Mouse (Mus musculus) cerebellum, adult 18-20 months (tissue): ENCODE data around the gene Rps6kc1.

Source experiments
- DNase-seq, 2 experiments: peaks; one replicate each; pipeline ENCODE4 v3.0.0; 2021

Rps6kc1 gene

DNA sequence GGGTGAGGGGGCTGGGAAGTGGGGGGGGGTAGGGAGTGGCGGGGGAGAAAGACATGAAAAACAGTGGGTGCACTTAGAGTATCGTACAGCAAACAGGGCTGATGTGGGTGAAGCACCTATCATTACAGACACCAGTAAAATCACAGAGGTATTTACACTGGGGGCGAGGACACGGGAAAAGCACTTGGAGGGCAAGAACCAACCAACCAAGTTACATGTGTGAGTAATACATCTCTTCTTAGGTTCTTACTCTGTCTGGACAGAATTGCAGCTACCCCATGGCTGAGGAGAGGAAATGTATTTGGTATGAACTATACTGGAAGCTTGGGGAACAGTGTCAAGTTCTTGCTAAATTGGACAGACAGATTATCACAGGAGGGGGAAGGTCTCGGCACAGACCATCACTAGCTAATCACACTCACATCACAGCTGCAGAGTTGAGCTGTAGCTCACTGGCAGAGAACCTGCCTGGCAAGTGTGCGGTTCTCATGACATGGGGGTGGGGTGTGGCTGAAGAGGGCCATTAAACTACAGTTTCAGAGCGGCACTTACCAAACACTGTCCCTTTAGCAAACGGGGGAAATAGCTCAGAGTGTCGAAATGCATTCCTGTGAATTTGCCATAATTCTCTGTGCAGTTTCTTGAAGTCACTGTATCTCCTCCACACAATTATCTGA lies 12.5 kb downstream of the Rps6kc1 start:
- DNase-seq, result no peak

DNA sequence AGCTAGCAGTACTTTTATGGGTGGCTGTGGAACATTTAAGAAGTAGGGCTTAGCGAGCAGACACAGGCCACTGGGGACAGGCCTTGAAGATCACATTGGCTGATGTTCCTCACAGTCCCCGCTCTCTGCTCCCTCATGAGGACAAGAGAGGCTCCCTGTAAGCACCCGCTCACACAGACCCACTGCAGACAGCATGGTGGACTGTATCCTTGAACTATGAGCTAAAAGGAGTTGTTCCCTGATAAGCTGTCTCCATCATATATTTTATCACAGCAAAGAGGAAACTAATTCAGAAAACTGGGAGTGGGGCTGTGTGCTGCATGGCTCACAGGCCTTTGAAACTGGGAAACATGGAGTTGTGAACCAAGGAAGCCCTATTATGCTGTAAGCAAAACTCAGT lies 13.4 kb downstream of the Rps6kc1 start:
- no peak for DNase-seq

GRCm38 (mm10) chr1:190893559-190894167 lies 17.9 kb downstream of the Rps6kc1 start:
- DNase-seq, result no peak

- DNase-seq, result no peak
Measured at GRCm38 (mm10) chr1:190888646-190889045, 22.9 kb downstream of the Rps6kc1 start.

GRCm38 (mm10) chr1:190888031-190888430 lies 23.5 kb downstream of the Rps6kc1 start:
- DNase-seq, result no peak

DNA sequence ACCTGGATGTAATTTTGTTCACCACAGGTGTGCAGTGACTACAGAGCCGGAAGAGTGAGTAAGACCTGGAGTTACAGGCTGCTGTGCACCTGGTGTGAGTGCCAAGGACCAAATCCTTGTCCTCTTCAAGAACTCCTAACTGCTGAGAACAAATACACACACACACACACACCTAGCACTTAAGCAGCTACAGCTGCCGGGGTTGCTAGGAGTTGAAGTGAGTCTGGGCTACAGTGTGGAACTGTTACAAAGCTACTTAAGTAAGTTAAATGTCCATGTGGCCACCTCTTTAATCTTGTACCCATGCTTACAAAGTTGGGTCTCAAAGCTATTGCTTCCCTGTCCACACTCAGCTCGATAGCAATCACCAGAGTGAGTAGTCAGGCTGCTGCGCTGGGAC lies 25.6 kb downstream of the Rps6kc1 start:
- no peak for DNase-seq

GRCm38 (mm10) chr1:190881422-190881821 lies 30.1 kb downstream of the Rps6kc1 start:
- DNase-seq, result peak; percentile 54 to 62

DNA sequence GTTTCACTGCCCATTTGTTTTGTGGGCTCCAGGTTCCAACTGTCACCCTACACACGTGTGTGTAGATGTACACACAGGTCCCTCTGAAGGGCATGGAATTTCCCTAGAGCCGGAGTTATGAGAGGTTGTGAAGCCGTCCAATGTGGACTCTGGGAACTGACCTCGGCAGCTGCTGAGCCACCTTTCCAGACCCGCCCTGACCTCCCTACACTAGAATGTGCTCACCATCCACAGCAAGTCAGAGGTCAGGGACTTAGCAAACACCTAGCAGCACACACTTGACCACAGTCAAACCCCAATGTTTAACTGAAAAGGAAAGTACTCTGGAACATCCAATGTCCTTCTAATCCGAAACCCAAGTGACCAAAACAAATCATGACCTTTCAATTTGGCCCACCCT lies 30.9 kb downstream of the Rps6kc1 start:
- DNase-seq, result no peak

DNA sequence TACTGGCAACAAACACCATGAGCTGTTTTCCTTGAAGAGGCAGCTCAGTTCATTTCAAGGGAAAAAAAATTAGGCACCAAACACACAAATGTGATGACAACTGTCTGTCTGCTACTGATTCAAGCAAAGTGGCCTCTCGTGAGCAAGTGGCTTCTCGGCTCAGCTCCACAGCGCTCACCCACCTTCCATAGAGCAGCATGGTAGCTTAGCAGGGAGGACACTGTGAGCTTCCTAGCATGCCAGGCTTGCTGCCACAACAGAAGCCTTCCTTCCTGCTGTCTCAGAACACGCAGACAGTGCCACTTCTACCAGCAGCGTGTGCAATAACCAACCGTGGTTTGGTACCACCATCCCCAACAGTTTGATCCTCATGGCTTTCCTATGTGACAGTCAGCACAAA lies 35.8 kb downstream of the Rps6kc1 start:
- no peak for DNase-seq

- no peak for DNase-seq
Measured at GRCm38 (mm10) chr1:190875089-190875488, 36.5 kb downstream of the Rps6kc1 start.

- no peak for DNase-seq
Measured at GRCm38 (mm10) chr1:190871068-190871467, 40.5 kb downstream of the Rps6kc1 start.

- no peak for DNase-seq
Measured at GRCm38 (mm10) chr1:190869996-190870395, 41.6 kb downstream of the Rps6kc1 start.

DNA sequence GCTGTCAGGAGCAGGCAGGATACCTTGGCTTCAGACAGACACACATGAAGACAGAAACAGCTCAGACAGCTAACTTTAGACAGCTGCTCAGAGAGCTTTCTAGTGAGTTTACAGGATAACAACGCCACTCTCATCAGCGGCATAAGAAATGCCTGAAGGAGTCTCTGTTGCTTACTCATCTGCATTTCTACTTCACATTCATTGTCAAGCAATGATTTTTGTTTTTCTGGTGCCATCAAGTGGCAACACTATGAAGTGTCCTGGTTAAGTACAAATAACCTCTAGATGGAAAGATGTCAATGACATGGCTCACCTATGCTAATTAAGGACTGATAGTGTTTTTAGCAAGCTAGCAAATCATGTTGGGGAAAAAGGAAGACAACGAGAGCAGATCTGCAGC lies 42.8 kb downstream of the Rps6kc1 start:
- DNase-seq, result no peak

GRCm38 (mm10) chr1:190861626-190862025 lies 49.9 kb downstream of the Rps6kc1 start:
- peak; percentile 19 to 20 for DNase-seq

- no peak for DNase-seq
Measured at GRCm38 (mm10) chr1:190854465-190854864, 57.1 kb downstream of the Rps6kc1 start.

DNA sequence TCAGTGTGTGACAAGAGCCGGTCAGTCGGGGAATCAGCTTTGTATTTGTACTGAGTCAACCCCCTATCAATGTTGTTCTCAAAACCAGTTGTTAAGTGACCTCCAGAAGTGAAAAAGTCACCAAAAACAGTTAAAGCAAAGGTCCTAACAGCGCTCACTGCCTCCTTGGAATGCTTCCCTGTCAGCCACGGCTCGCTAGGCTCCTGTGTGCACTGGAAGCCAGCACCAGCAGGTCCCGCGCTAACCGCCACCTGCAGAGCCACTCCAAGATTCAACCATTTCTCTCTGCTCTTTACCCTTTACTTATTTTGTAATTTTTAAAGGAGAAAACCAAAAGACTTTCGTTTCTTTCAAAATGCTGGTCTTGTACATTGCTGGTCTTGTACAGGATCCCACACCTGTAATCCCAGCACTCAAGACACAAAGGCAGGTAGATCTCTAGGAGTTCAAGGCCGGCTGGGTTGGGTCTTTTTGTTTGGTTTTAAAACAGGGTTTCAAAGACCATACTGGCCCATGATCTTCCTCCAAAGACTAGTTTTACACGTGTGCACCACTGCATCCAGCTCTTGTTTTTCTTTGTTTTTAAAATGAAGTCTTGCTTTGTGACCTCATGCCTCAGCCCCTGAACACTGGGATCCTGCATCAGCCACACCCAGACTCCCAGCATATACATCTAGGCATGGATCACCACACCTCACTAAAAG lies 62.3 kb downstream of the Rps6kc1 start:
- DNase-seq, result no peak

- no peak for DNase-seq
Measured at GRCm38 (mm10) chr1:190848676-190849075, 62.9 kb downstream of the Rps6kc1 start.

GRCm38 (mm10) chr1:190846956-190847355 lies 64.6 kb downstream of the Rps6kc1 start:
- DNase-seq, result no peak

- no peak for DNase-seq
Measured at GRCm38 (mm10) chr1:190846074-190846730, 65.4 kb downstream of the Rps6kc1 start.

DNA sequence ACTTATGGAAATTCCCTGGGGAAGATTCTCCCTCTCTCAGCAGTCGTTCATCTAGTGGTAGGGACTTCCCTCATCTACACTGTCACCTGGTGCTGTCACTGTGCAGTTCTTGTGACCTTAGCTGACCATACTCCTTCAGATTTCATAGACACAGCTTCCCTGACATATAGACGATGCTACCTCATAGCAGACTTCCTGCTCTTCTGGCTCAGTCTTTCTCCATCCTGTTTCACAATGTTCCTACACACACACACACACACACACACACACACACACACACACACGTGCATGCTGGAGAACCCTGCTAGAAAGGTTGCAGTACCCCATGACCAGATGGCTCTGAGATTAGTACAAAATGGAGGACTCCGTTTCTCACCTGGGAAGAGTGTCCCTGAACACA lies 66.2 kb downstream of the Rps6kc1 start:
- no peak for DNase-seq

GRCm38 (mm10) chr1:190844356-190844755 lies 67.2 kb downstream of the Rps6kc1 start:
- peak in 1 of 2 experiments; percentile 10 for DNase-seq

GRCm38 (mm10) chr1:190836046-190836445 lies 75.5 kb downstream of the Rps6kc1 start:
- DNase-seq, result no peak

- DNase-seq, result no peak
Measured at GRCm38 (mm10) chr1:190834201-190834907, 77.2 kb downstream of the Rps6kc1 start.
